Mouse (Mus musculus) olfactory bulb, adult 2 months (tissue): ENCODE data around the gene Hoxd3.

Experiments
- CTCF ChIP-seq: fragments of 200-500 bp; IDR thresholded peaks from 2 replicates; pipeline ENCODE4 v1.5.1; 2012; ENCODE audit warnings: low read depth, mild to moderate bottlenecking, low read length, moderate library complexity; ENCODE audit not compliant: insufficient read depth
- POLR2A ChIP-seq: fragments of 200-500 bp; IDR thresholded peaks from 2 replicates; pipeline ENCODE4 v1.6.1; 2012; ENCODE audit warnings: mild to moderate bottlenecking, low read depth, low read length, moderate library complexity; ENCODE audit not compliant: insufficient read depth

GRCm38 (mm10) chr2:74689574-74690337, 22.0 kb upstream of the Hoxd3 start:
- TF ChIP-seq CTCF, result no peak
- no peak for TF ChIP-seq POLR2A
